In the genomic region with DNA sequence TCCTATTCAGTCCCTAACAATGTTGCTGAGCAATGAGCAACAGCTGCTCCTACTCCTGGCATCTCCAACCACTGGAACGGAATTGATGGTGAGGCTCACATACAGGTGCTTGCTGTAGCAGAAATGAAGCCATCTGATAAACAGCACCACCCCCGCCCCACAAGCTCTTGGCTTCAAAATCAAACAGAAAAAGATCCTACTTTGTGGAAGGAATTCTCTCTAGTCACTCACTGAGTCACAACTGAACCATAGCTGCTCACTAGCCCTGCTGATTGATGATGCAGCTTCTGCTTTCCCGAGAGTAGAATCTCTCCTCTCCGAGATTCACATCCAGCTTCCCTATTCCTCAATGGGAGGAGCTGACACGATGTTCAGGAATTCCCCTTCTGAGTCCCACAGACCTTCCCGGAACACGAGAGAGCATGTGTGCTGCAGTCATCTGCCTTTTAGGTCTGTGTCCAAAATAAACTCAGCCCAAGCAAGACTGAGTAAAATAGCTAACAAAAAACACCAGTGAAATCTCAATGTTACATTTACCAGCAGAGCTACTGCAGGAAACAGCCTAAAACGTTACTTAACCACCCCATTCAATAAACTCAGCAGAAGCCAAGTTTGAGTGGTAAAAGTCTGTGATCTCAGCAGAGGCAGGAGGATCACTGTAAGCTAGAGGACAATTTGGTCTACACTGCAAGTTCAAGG, we compare ENCODE assay signal across 9 mouse cellular contexts. TPM values are rescaled to one million over a fixed set of nuclear protein-coding genes. Genes with fewer than 3 reads are reported as not detected.
DNase-seq lines count a peak whose midpoint lies in the region; ATAC-seq and TF ChIP-seq lines count a peak whose summit lies in the region.
"Had no signal": no experiment of that assay in that cellular context is flagged by ENCODE, and none has a peak within 500 bp of the region (broad histone marks: within the 10 kb centered on the region; RNA-seq: fewer than 3 reads in every experiment).

No protein-coding gene starts in this region.

- TF ChIP-seq CTCF in left cerebral cortex, adult 2 months (IDR thresholded peaks at IDR 0.05) = no peak

- H3K4me1 ChIP-seq in embryonic facial prominence, embryonic 14.5 days (ENCODE audit: control insufficient read depth, insufficient read depth, low read length) = peaks cover 20% of the 10 kb centered on the region
- peaks cover 53% of the 10 kb centered on the region for H3K4me1 ChIP-seq in hindbrain, embryonic 13.5 days (replicated peaks)
- H3K4me1 ChIP-seq in midbrain, embryonic 13.5 days (replicated peaks) = peaks cover 48% of the 10 kb centered on the region

- peak overlapping the region; percentile 16; the same call in 1 of the 2 replicates for H3K27ac ChIP-seq in left cerebral cortex, adult 2 months
- H3K27ac ChIP-seq in embryonic facial prominence, embryonic 14.5 days (replicated peaks; ENCODE audit: low read depth, low read length) = peak overlapping the region; percentile 33; the same call in 1 of the 2 replicates
- H3K27ac ChIP-seq in hindbrain, embryonic 13.5 days = no peak overlapping the region
- H3K27ac ChIP-seq in midbrain, embryonic 13.5 days = peak overlapping the region; percentile 41; the same call in 1 of the 2 replicates

- H3K9me3 ChIP-seq in embryonic facial prominence, embryonic 14.5 days (ENCODE audit: control insufficient read depth, low read length) = no peaks in the 10 kb centered on the region
- no peaks in the 10 kb centered on the region for H3K9me3 ChIP-seq in hindbrain, embryonic 13.5 days
- no peaks in the 10 kb centered on the region for H3K9me3 ChIP-seq in midbrain, embryonic 13.5 days

- ATAC-seq in embryonic facial prominence, embryonic 14.5 days (ENCODE audit: low read depth) = no peak
- no peak for ATAC-seq in hindbrain, embryonic 13.5 days (ENCODE audit: low FRiP score)
- no peak for ATAC-seq in midbrain, embryonic 13.5 days

- peak overlapping the region; percentile 23 for H3K4me3 ChIP-seq in left cerebral cortex, adult 2 months
- H3K4me3 ChIP-seq in embryonic facial prominence, embryonic 14.5 days (ENCODE audit: low read depth, low read length) = peak overlapping the region; percentile 96
- peak overlapping the region; percentile 97 for H3K4me3 ChIP-seq in hindbrain, embryonic 13.5 days
- H3K4me3 ChIP-seq in midbrain, embryonic 13.5 days (replicated peaks) = peak overlapping the region; percentile 96

- peak overlapping the region; percentile 87 for H3K9ac ChIP-seq in embryonic facial prominence, embryonic 14.5 days (ENCODE audit: low read depth, low read length)
- peak overlapping the region; percentile 96 for H3K9ac ChIP-seq in hindbrain, embryonic 13.5 days
- H3K9ac ChIP-seq in midbrain, embryonic 13.5 days (replicated peaks) = peak overlapping the region; percentile 94; the same call in 1 of the 2 replicates

- peaks cover 18% of the 10 kb centered on the region for H3K27me3 ChIP-seq in embryonic facial prominence, embryonic 14.5 days (replicated peaks; ENCODE audit: control insufficient read depth, insufficient read depth, low read length)
- H3K27me3 ChIP-seq in hindbrain, embryonic 13.5 days = peaks cover 26% of the 10 kb centered on the region
- peaks cover 29% of the 10 kb centered on the region for H3K27me3 ChIP-seq in midbrain, embryonic 13.5 days

- 25% methylated on average over 8 of the region's 8 CpGs for WGBS in embryonic facial prominence, embryonic 14.5 days
- WGBS in hindbrain, embryonic 13.5 days = 41% methylated on average over 8 of the region's 8 CpGs
- WGBS in midbrain, embryonic 13.5 days = 53% methylated on average over 8 of the region's 8 CpGs

- no peak for DNase-seq in left cerebral cortex, adult 2 months (ENCODE audit: extremely low spot score in 1 of 2, low spot score in 2 of 2)
- no peak for DNase-seq in left cerebral cortex, postnatal 10 days (ENCODE audit: extremely low spot score in 1 of 2, low spot score in 2 of 2)
- peak; percentile 39 for DNase-seq in embryonic facial prominence, embryonic 14.5 days (ENCODE audit: low spot score)
- no peak for DNase-seq in cerebellum, adult 8-10 months
- no peak for DNase-seq in lung, postnatal 14 days
- no peak for DNase-seq in ovary, postnatal 10 days (ENCODE audit: low spot score)

- H3K4me2 ChIP-seq in embryonic facial prominence, embryonic 14.5 days (ENCODE audit: low read depth, low read length) = peak overlapping the region; percentile 96
- H3K4me2 ChIP-seq in hindbrain, embryonic 13.5 days = peak overlapping the region; percentile 83
- peak overlapping the region; percentile 68 for H3K4me2 ChIP-seq in midbrain, embryonic 13.5 days (replicated peaks)

- no peaks in the 10 kb centered on the region for H3K36me3 ChIP-seq in embryonic facial prominence, embryonic 14.5 days (ENCODE audit: control insufficient read depth, insufficient read depth, low read length)
- no peaks in the 10 kb centered on the region for H3K36me3 ChIP-seq in hindbrain, embryonic 13.5 days
- no peaks in the 10 kb centered on the region for H3K36me3 ChIP-seq in midbrain, embryonic 13.5 days

- intact Hi-C loops in left cerebral cortex, adult 2 months (cut with DNase I) = no loop called here
- intact Hi-C loops in left cerebral cortex, postnatal 10 days (cut with DNase I) = no loop called here

RNA-seq across cellular contexts. Expression of a gene that starts 0.7 kb away (rescaled TPM):
- total RNA-seq in left cerebral cortex, adult 2 months (2021) = not detected
- under 1 TPM in 1 of 2 experiments, not detected in 1; 0.18 TPM for total RNA-seq in left cerebral cortex, postnatal 10 days (2021)
- polyA plus RNA-seq in embryonic facial prominence, embryonic 14.5 days (2014; fragmentation: Nextera tagmentation; extraction: Ambion mirVana) = 0.14 TPM in 1 of 2 replicates, not detected in the other
- 0.10 and 0.14 TPM in 2 replicates for polyA plus RNA-seq in hindbrain, embryonic 13.5 days (2015; fragmentation: Nextera tagmentation; extraction: Ambion mirVana)
- polyA plus RNA-seq in midbrain, embryonic 13.5 days (2015; fragmentation: Nextera tagmentation; extraction: Ambion mirVana) = 0.08 and 0.11 TPM in 2 replicates
- total RNA-seq: neutrophil, adult 5-6 weeks had no signal

RNA-seq across cellular contexts. Expression of a gene that starts 3.7 kb away (rescaled TPM):
- 10 to 100 TPM; 60.0 to 70.8 TPM for total RNA-seq in left cerebral cortex, adult 2 months (2021)
- total RNA-seq in left cerebral cortex, postnatal 10 days (2021) = 10 to 100 TPM; 53.5 to 55.6 TPM
- polyA plus RNA-seq in embryonic facial prominence, embryonic 14.5 days (2014; fragmentation: Nextera tagmentation; extraction: Ambion mirVana) = 15.5 and 17.0 TPM in 2 replicates
- polyA plus RNA-seq in hindbrain, embryonic 13.5 days (2015; fragmentation: Nextera tagmentation; extraction: Ambion mirVana) = 23.8 and 24.1 TPM in 2 replicates
- 21.5 TPM in 2 replicates for polyA plus RNA-seq in midbrain, embryonic 13.5 days (2015; fragmentation: Nextera tagmentation; extraction: Ambion mirVana)

RNA-seq across cellular contexts. Expression of a gene that starts 47.6 kb away (rescaled TPM):
- 10 to 100 TPM; 59.6 to 62.1 TPM for total RNA-seq in left cerebral cortex, adult 2 months (2021)
- 10 to 100 TPM; 77.9 to 78.2 TPM for total RNA-seq in left cerebral cortex, postnatal 10 days (2021)
- polyA plus RNA-seq in embryonic facial prominence, embryonic 14.5 days (2014; fragmentation: Nextera tagmentation; extraction: Ambion mirVana) = 26.6 and 30.4 TPM in 2 replicates
- polyA plus RNA-seq in hindbrain, embryonic 13.5 days (2015; fragmentation: Nextera tagmentation; extraction: Ambion mirVana) = 53.1 and 56.4 TPM in 2 replicates
- 55.1 and 55.2 TPM in 2 replicates for polyA plus RNA-seq in midbrain, embryonic 13.5 days (2015; fragmentation: Nextera tagmentation; extraction: Ambion mirVana)

RNA-seq across cellular contexts. Expression of a gene that starts 56.9 kb away (rescaled TPM):
- not detected for total RNA-seq in left cerebral cortex, adult 2 months (2021)
- not detected for total RNA-seq in left cerebral cortex, postnatal 10 days (2021)
- not detected in 2 replicates for polyA plus RNA-seq in embryonic facial prominence, embryonic 14.5 days (2014; fragmentation: Nextera tagmentation; extraction: Ambion mirVana)
- polyA plus RNA-seq in hindbrain, embryonic 13.5 days (2015; fragmentation: Nextera tagmentation; extraction: Ambion mirVana) = not detected in 2 replicates
- not detected in 2 replicates for polyA plus RNA-seq in midbrain, embryonic 13.5 days (2015; fragmentation: Nextera tagmentation; extraction: Ambion mirVana)
- total RNA-seq: neutrophil, adult 5-6 weeks had no signal

Comparison
In these comparisons a context has a peak if more than half of its experiments do, and no peak if none do; other contexts are left out.
1. H3K4me3 ChIP-seq: peak in every context shown above with its lines; median percentile 97 in hindbrain, embryonic 13.5 days; 96 in embryonic facial prominence, embryonic 14.5 days; 96 in midbrain, embryonic 13.5 days; 23 in left cerebral cortex, adult 2 months.